Mouse (Mus musculus) WW6 (cell line): ENCODE data around the gene Vcp.

Experiments
- DNase-seq: peaks from one replicate; pipeline ENCODE4 v3.0.0-alpha.2; 2013; ENCODE audit warnings: low read depth, low spot score

Gene Vcp

DNA sequence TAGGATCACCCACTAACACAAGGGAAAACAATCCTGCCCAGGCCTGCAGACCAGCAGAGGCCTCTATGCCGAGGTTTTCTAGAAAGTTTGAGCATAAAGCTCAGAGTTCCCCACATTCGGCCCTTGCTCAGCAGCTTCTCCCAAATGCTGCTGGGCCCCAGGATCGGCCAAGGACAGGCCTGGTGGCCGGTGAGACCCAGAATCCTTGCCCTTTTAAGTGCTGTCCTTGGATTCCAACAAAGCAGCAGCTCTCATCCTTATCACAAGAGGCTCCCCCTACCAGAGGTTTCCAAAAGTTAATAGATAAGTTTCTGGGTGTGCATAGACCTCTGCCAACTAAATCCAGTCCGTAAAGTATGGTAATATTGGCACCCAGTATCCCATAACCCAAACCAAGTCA lies 26.4 kb downstream of the Vcp start:
- no peak for DNase-seq

- no peak for DNase-seq
Measured at GRCm38 (mm10) chr4:42972952-42973351, 27.4 kb downstream of the Vcp start.

GRCm38 (mm10) chr4:42969304-42969703 lies 31.0 kb downstream of the Vcp start, which contains the start of gene 1700022I11Rik:
Gene 1700022I11Rik, plus strand, starts transcription at chr4:42969604.
- no peak for DNase-seq

DNA sequence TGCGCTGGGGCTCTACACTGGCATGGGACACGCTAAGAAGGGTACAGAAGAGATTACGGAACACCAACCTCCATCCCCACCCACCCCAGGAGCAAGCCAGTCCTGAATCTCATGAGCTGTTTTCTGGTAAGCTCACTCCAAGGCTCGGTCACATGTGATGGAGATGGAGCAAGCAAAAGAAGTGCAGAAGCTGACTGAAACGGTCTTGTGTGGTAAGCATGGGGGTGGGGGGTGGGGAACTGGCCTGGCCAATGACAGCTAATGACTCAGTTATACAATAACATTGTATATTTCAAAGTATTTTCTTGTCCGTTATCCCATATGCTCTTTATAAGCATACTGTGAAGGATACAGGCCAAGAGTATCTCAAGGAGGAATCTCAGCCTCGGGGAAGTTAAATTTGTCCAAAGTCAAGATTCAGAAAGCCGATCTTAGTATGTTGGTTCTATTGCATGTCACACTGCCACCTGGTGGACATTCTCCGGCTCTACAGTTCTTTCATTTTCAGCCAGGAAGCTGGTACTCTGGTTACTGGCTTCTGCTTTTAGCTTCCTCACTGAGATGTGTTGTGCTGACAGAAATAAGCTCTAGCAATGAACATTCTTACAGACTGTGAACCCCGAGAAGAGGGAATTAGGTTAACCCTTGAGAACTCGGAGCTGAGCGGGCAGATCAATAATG lies 35.1 kb downstream of the Vcp start:
- no peak for DNase-seq

GRCm38 (mm10) chr4:42963480-42963879 lies 36.8 kb downstream of the Vcp start:
- DNase-seq, result no peak

DNA sequence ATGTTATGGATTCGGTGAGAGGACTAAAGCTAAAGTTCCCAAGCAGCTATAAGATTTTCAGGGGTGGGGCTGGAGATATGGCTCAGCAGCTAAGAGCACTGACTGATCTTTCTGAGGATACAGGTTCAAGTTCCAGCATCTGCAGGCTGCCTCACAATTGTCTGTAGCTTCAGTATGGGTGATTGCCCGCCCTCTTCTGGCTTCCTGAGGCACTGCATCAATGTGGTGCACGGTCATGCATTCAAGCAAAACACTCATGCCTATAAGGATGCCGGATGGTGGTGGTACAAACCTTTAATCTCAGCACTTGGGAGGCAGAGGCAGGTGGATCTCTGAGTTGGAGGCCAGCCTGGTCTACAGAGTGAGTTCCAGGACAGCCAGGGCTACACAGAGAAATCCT lies 38.7 kb downstream of the Vcp start:
- no peak for DNase-seq

DNA sequence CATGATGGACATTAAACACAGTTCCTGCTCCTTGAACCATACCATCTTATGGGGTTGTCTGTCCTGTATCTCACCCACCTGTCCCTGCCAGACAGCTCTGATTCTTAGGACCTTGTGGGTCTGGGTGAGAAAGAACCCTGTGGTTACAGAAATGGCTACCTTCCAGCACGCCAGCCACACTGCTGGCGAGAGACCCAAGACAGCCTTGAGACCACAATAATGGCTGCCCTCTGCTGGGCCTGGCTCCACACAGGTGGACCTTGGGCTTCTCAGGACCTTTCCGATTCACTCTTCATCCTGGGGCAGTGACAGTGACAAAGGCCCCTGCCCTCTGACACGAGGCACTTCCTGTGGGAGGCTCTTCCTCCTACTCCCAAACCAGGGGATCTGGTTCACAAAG lies 40.9 kb downstream of the Vcp start:
- DNase-seq, result no peak

DNA sequence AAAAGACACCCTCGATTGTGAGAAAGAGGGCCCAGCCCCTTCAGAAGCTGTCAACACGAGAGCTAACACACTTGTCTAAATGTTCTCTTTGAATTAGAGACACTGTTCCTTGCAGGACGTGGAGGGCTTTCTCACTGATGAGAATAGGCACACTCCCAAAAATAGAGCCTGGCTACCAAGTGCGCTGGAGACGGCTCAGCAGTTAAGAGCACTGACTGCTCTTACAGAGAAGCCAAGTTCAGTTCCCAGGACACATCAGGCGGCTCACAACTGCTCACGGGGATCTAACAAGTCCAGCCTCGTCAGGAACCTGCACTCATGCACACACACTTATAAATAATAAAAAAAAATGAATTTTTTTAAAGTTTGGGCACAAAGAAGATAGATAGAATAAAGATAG lies 41.4 kb downstream of the Vcp start:
- DNase-seq, result no peak

DNA sequence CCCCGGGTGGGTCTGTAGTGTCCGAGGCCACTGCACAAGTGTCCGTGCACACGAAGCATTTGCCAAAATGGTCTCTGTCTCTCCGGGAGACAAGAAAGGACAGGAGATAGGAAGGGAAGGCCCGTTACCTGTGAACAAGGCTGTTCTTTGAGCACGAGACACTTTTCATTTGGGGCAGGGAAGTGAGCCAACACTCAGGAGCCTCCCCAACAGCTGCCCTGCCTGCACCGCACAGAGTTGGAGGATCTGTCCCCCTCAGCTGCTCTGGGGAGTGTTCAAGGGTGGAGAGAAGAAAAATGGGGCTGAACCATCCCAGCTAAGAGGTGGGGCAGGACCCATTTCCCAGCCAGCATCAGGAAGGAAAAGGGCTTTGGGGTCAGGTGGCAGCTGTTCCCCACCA lies 42.3 kb downstream of the Vcp start:
- DNase-seq, result no peak

- DNase-seq, result no peak
Measured at GRCm38 (mm10) chr4:42957306-42957705, 43.0 kb downstream of the Vcp start.

DNA sequence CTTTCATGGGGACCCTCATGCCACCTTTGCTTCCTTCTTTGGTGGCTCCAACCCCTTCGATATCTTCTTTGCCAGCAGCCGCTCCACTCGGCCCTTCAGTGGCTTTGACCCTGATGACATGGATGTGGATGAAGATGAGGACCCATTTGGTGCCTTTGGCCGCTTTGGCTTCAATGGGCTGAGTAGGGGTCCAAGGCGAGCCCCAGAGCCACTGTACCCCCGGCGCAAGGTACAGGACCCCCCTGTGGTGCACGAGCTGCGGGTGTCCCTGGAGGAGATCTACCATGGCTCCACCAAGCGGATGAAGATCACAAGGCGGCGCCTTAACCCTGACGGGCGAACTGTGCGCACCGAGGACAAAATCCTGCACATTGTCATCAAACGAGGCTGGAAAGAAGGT lies 43.7 kb downstream of the Vcp start:
- DNase-seq, result no peak

DNA sequence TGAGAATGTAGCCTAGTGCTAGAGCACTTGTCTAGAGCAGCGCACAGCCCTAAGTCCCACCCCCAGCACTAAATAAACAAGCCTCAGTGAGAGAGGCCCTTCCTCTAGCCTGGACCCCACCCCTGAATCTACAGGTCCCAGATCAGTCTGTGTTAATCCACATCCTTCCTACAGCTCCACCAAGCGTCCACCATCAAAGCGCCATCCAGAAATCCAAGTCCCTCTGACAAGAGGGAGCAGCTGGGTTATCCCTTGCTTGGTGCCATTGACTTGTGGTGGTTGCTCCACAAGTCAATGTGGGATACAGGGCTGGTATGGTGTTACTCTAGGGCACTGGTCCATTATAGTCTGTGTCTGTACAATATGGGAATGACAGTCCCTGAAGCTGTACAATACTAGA lies 45.1 kb downstream of the Vcp start:
- no peak for DNase-seq

- DNase-seq, result no peak
Measured at GRCm38 (mm10) chr4:42954297-42954696, 46.0 kb downstream of the Vcp start.

DNA sequence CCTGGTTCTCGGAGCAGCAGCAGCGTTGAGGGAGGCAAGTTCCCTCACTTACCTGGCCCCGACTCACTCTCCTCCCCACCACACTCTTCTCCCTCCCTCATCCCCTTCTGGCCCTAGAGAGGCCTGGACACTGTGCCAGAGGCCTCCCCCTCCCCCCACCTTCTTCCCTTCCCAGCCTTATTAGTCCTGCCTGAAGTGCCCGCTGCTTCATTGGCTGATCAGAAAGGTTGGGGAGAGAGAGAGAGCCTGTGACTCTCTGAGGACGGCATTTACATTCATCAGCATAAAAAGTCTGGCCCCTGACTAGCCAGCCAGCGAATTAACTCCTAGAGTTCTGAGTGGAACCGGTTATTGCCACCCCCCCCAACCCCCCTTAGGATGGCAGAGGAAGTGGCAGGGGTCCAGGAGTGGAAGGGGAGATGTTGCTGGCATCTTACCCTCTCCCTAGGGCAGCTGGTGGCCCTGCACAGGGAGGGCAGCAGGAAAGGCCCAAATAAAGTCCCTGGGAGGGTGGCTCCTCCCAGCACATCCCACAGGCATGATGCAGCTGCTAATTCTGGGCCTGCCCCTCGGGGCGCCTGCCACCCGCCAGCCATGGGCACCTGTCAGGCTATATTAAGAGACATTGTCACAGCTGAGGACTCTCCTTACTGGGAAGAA lies 46.7 kb downstream of the Vcp start:
- no peak for DNase-seq

- no peak for DNase-seq
Measured at GRCm38 (mm10) chr4:42952563-42952962, 47.7 kb downstream of the Vcp start.

GRCm38 (mm10) chr4:42951206-42952195 lies 48.8 kb downstream of the Vcp start:
- DNase-seq, result no peak

- peak; percentile 61 for DNase-seq
Measured at GRCm38 (mm10) chr4:42950065-42950558, 50.2 kb downstream of the Vcp start.

DNA sequence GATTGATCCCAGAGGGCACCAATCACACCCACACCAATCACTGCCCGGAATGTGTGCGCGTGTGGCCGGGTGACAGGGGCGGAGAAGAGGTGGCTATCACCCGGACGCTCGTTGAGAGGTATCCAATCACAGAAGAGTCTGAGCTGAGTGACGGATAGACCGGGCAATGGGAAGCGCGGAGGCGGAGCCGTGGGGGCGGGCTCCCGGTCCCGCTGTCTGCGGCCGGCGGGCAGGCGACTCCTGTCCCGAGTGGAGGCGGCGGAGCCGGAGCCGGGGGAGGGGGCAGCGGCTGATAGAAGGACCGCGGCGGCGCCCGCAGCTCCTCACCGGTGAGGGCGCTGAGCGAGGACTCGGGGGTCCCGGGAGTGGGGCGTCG lies 50.6 kb downstream of the Vcp start, which contains the start of gene Dnajb5:
Gene Dnajb5 (plus strand): TSS at position 139 of the 376 bp plus-strand sequence.
- peak; percentile 91 for DNase-seq

DNA sequence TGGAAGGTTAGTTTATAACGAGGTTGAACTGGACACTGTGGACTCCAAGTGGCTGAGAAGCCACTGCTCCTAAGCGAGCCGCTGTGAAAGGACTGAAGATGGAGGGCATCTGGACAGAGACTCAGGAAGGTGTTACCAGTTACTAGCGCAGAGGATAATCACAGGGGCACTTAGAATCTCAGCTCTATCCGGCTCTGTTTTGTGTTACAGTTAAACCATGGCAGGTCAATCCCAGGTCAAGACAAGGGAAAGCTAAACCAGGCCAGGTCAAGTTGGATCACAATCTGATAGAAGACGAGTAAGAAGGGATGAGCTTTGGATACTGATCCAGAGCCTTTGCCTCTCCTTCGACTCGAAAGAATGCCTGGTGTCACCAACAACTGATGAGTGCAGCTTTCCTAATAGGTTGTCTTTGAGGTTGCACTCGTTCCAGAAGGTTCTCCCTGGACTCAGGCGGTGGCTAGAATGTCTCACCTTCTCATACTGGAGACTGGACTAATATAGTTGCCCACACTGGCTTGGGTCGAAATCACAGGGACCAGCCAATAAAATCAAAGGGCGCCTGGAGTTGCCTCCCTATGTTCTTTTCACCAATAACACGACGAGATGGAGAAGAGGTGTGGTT lies 51.1 kb downstream of the Vcp start:
- no peak for DNase-seq

GRCm38 (mm10) chr4:42948527-42948926 lies 51.8 kb downstream of the Vcp start:
- no peak for DNase-seq

DNA sequence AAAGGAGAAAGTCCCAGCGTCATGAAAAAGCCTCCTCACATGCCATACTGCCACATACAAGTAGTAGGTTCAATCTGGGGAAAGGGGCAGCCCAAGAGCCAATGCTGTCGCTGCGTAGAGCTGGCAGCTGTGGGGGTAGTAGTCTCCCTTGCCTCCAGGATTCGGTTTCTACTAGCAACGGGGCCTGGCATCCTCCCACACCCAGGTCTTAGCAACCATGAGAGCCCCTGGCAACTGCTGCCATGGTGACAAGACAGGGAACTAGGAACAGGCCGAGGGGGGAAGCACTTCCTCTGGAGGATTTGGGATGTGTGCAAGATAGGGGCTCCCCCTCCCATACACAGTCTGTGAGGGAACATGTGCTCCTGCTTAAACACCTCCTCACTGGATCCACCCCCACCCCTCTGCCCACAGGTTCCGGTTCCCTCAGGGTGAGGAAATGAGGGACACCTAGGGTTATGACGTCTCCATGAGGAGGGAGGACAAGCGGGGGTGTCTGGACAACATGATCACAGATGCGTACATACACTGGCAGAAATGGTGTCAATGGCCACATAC lies 53.5 kb downstream of the Vcp start:
- no peak for DNase-seq
